ENCODE assay signal across 21 mouse cellular contexts in genomic region chr1:119115106-119115674, GRCm38 (mm10).
"Had no signal": no experiment of that assay in that cellular context is flagged by ENCODE, and none has a peak within 500 bp of the region (broad histone marks: within the 10 kb centered on the region; RNA-seq: fewer than 3 reads in every experiment).

No protein-coding gene starts in this region.

- H3K27ac ChIP-seq: heart, adult 2 months; heart, embryonic 13.5 days; heart, embryonic 15.5 days; hindbrain, embryonic 12.5 days; hindbrain, embryonic 15.5 days; kidney, embryonic 15.5 days; kidney, postnatal 0 days; limb, embryonic 13.5 days; limb, embryonic 15.5 days; liver, embryonic 12.5 days; liver, embryonic 14.5 days had no signal

- ATAC-seq: intestine, embryonic 16.5 days; liver, embryonic 12.5 days had no signal

- H3K4me3 ChIP-seq: heart, adult 2 months; heart, embryonic 13.5 days; heart, embryonic 15.5 days; hindbrain, embryonic 12.5 days; hindbrain, embryonic 15.5 days; kidney, embryonic 15.5 days; limb, embryonic 13.5 days; limb, embryonic 15.5 days; liver, embryonic 12.5 days had no signal

- H3K4me1 ChIP-seq: heart, embryonic 13.5 days; heart, embryonic 15.5 days; hindbrain, embryonic 12.5 days; limb, embryonic 13.5 days; limb, embryonic 15.5 days; liver, embryonic 12.5 days had no signal

- H3K9ac ChIP-seq: heart, embryonic 13.5 days; heart, embryonic 15.5 days; hindbrain, embryonic 12.5 days; hindbrain, embryonic 15.5 days; kidney, embryonic 15.5 days; limb, embryonic 13.5 days; limb, embryonic 15.5 days; liver, embryonic 12.5 days; liver, embryonic 14.5 days had no signal

- H3K4me2 ChIP-seq: heart, embryonic 11.5 days; heart, embryonic 13.5 days; heart, embryonic 15.5 days; hindbrain, embryonic 12.5 days; hindbrain, embryonic 15.5 days; kidney, embryonic 15.5 days; limb, embryonic 13.5 days; limb, embryonic 15.5 days; liver, embryonic 12.5 days had no signal

- H3K9me3 ChIP-seq: heart, embryonic 13.5 days; heart, embryonic 15.5 days; hindbrain, embryonic 12.5 days; hindbrain, embryonic 15.5 days; kidney, embryonic 15.5 days; limb, embryonic 13.5 days; limb, embryonic 15.5 days; liver, embryonic 12.5 days had no signal

- DNase-seq: gastrocnemius, postnatal 14 days; gastrocnemius, postnatal 36 days; heart, adult 11 months; heart, adult 2 months; heart, postnatal 14 days; heart, postnatal 36 days; kidney, adult 11 months; layer of hippocampus, adult 9-11 months; layer of hippocampus, postnatal 36 days had no signal

- H3K36me3 ChIP-seq: heart, embryonic 13.5 days; heart, embryonic 15.5 days; hindbrain, embryonic 12.5 days; hindbrain, embryonic 15.5 days; kidney, embryonic 15.5 days; limb, embryonic 13.5 days; limb, embryonic 15.5 days; liver, embryonic 12.5 days had no signal

- H3K27me3 ChIP-seq: heart, embryonic 13.5 days; heart, embryonic 15.5 days; hindbrain, embryonic 12.5 days; hindbrain, embryonic 15.5 days; kidney, embryonic 15.5 days; limb, embryonic 13.5 days; limb, embryonic 15.5 days; liver, embryonic 12.5 days had no signal
